Mouse (Mus musculus): ENCODE measurements around the gene Cnksr3.

Cnksr3 gene

DNA sequence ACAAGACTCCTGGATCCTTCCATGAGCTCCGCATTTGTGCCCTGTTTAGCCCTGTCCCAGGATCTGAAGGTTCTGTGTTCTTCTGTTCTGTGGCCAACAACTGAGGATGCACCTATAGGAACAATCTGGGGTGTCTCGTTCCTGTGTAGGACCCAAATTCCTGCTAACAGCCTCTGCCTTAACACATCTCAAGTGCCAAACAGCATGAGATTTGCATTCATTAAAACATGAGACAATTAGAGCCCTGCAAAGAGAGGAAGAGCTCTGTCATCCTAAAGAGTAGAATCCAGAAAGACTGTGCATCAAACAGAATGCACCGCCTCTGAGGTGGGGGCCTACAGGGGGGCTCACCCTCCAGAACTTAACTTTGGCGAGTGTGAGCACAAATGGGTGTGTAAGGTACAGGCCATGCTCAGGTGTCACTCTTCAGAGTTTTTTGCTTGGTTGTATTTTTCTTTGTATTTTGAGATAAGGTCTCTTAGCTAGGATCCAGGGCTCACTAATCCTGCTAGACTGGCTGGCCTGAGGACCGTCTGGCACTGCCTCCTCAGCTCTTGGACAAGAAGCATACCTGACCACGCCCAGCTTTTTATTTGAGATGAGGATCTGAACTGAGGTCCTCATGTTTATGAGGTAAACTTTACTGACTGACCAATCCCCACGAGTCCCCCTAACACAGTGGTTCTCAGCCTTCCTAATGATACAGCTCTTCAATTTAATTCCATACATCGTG, 15.2 kb downstream of the Cnksr3 start:
- no peak for DNase-seq (ENCODE audit: low read depth, low spot score)

DNA sequence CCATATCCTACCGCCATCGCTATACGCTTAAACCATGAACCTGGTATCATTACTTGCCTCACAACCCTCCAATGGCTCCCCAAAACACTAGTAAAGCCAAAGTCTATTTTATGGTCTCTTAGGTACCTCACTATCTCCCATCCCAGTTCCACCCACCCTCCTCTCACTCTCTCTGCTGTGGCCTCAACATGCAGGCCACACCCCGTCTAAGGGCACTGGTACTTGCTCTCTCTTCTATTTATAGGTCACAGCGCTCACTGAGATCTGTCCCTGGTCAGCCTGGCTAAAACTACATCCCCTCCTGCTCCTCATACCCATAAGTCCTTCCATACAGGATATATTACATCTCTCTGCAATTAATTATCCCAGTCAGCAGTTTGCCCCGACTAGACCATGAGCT, 16.1 kb downstream of the Cnksr3 start:
- DNase-seq (ENCODE audit: low read depth, low spot score) = no peak

- DNase-seq (ENCODE audit: low read depth, low spot score) = no peak
These were observed 20.2 kb downstream of the Cnksr3 start for GRCm38 (mm10) chr10:7191721-7192413.

DNA sequence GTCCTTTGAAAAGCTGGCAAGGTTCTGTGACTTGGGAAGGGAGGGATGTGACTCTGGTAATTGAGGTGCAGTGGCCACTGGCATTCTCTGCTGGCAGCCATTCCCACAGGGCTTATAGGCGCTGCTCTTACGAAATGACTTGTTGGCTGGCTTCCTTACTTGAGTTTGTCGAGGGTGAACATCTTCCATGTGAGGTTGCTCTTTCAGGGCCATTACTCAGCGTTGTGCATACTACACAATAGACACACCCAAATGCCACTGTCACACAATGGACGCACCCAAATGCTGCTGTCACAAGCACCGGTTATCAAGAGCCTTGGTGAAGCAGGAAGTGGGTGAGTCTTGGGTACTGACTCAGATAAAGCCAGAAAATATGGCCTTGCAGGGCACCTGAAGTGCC, 22.8 kb downstream of the Cnksr3 start:
- DNase-seq (ENCODE audit: low read depth, low spot score) = no peak

GRCm38 (mm10) chr10:7187881-7188280, 24.2 kb downstream of the Cnksr3 start:
- no peak for DNase-seq (ENCODE audit: low read depth, low spot score)

DNA sequence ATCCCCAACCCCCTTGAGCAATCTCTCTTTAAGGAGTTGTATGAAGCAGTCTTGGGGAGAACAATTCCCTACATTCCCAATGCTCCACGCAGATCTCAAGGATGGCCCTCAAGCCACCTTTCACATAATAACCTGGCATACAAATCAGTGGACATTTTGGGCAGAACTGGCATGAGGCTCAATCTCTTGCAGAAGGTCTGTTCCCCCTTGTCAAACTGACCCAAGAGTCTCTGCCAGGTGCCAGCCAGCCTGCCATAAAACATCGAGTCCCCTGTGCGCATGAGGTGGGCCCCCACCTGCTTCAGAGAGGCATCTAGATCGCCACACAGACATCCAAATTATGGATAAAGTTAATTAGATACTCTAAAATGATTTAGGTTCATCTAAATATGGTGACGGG, 25.0 kb downstream of the Cnksr3 start:
- DNase-seq (ENCODE audit: low read depth, low spot score) = no peak

DNA sequence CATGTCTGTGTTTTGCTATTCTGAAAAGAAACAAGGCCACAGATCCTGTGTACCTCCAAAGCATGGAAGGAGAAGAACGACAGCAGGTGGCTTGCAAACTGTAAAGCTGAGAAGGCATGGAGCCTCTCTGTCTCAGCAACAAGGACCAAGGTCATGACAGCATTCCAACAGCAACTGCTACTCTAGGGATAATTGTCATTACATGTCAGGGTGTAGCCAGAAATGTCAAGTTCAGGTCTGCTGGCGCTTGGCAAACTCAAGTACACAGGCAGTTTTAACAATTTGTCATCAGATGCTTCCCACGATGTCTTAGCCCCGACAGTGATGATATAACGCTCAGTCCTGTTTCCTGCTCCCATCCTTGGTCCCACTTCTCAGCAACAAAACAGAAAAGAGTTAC, 26.0 kb downstream of the Cnksr3 start:
- DNase-seq (ENCODE audit: low read depth, low spot score) = no peak

GRCm38 (mm10) chr10:7183171-7183631, 28.8 kb downstream of the Cnksr3 start:
- peak; percentile 35 for DNase-seq (ENCODE audit: low read depth, low spot score)

DNA sequence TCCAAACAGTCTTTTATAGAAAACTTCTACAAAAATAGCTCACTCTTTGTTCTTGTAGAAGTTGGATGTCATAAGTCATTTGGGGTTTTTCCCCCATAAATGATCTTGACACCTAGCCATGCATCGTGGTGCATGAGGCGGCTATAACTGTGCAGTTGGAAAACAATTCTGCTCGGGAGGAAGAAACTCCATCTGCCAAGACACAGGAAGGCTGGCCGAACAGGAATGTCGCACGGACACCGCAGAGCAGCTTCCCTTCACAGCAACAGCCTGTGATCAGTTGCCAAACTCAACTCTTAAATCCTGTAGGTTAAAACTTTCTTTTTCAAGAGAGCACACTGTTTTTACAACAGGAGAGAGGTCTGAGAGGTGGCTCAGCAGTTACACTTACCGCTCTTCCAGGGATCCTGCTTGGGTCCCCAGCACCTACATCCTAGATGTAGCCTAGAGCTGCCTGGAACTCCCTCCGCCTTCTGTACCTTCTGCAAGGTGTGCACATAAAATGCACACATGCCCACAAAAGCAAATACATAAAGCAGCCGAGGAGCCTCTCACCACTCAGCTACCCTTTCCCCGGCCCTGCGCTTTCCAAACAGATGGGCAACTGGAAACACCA, 29.4 kb downstream of the Cnksr3 start:
- no peak for DNase-seq (ENCODE audit: low read depth, low spot score)

DNA sequence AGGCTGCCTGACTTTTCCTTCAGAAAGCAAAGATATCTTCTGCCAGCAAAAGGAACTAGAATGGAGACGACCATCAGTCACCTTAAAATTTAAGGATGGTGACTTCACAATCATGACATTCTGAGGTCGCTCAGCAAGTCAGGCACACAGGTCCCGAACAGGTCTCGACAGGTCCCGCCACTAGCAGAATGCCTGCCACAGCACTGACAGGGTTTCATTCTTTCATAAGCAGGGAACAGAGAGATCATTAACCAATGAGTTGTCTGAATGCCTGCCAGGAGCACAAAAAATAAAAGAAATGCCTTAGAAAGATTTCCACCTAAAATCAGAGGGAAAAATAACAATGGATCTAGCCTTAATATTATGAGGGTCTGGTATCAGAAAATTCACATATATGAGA, 31.7 kb downstream of the Cnksr3 start:
- DNase-seq (ENCODE audit: low read depth, low spot score) = no peak

GRCm38 (mm10) chr10:7178571-7178970, 33.5 kb downstream of the Cnksr3 start:
- no peak for DNase-seq (ENCODE audit: low read depth, low spot score)

- no peak for DNase-seq (ENCODE audit: low read depth, low spot score)
These were observed 35.7 kb downstream of the Cnksr3 start for GRCm38 (mm10) chr10:7176205-7176910.

GRCm38 (mm10) chr10:7174480-7174879, 37.6 kb downstream of the Cnksr3 start:
- no peak for DNase-seq (ENCODE audit: low read depth, low spot score)

- no peak for DNase-seq (ENCODE audit: low read depth, low spot score)
These were observed 38.9 kb downstream of the Cnksr3 start for GRCm38 (mm10) chr10:7173098-7173497.

- no peak for DNase-seq (ENCODE audit: low read depth, low spot score)
These were observed 41.6 kb downstream of the Cnksr3 start for GRCm38 (mm10) chr10:7170434-7170833.

- DNase-seq (ENCODE audit: low read depth, low spot score) = no peak
These were observed 49.0 kb downstream of the Cnksr3 start for GRCm38 (mm10) chr10:7163031-7163430.

DNA sequence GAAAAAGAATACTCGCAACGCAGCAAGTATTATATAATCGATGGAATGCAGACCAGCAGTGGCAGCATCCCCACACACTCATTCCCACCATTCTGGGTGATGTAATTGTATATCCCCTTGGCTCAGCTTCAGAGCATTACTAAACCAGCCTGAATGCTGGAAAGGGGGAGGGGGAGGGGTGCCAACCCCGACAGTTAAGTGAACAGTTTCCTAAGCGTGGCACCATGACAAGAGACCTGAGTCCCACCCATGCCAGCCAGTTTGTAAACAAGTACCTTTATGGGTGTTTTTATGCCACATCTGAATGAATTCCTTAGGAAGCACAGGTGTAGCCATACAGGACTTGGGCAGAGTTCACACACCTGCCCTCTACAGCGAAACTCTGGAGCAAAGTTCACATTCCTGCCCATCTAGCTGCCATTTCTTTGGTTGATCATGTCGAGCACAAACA, 53.0 kb downstream of the Cnksr3 start:
- peak; percentile 27 for DNase-seq (ENCODE audit: low read depth, low spot score)

DNA sequence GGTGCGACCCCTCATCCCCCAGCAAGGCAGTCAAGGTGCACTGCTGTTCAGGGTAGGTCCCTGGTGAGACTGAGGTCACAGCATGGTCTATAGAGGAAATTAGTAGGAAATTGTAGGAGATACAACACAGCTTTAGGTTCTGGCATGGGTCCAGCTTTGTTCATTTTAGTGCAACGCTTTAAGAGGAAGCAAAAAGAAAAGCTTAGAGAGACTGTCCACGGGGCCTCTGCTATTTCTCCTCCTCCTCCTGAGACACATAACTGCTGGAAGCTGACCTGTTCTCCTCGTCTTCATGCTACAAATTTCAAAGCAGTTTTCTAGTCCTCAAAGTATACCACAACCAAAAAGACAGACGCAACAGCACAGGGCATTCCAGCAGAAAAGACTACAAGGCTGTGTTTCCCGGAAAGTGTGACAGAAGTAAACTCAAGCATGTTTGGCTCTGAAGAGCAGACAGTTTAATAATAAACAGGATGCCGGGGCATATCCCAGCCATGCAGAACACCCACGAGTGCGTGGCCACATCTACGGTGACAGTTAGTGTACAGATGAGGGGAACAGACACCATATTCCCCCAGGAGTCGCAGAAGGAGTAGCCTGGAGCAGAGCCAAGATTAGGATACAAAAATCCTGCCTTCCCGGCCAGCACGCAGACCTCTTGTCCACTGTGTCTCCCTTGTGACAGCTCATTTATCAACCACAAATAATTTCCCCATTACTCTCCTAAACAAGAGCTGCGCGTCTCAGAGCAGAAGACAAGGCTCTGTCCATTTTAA, 53.6 kb downstream of the Cnksr3 start:
- DNase-seq (ENCODE audit: low read depth, low spot score) = peak; percentile 16

DNA sequence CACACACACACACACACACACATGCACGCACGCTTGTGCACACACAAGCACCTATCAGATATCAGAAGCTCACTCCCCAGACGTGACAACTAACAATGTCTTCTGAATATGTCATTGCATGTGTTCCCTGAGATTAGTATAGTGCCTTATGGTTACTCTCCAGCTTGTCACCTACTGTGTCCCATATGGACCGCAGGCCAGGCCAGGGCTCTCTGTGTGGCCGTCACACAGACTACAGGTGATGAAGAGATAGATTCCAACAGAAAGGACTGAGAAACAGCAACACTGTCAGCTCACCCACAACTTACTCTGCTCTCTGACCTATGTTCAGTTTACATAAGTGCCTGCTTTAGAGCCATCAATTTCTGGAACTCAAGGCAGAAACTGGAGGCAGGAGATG, 57.2 kb downstream of the Cnksr3 start:
- no peak for DNase-seq (ENCODE audit: low read depth, low spot score)

DNA sequence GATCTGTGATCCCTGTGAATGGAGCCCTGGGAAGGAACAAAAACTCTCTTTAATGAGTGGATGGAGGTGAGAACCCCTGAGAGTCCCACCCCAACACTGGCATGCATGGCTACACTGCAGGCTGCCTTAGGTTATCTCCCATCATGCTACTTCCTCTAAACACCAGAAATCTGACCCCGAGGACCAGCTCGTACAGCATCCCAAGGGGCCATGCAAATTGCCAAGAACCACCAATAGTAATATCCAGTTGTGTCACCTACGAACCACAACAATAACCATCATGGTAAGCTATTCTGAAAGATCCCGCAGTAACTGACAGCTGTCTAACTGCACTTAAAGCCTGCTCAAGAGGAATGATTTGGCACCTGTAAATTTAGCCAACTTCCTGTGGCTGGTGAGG, 59.1 kb downstream of the Cnksr3 start:
- DNase-seq (ENCODE audit: low read depth, low spot score) = no peak
